Mouse (Mus musculus): ENCODE data around the gene Il1rn.

Il1rn gene

GRCm38 (mm10) chr2:24336545-24336944 lies at the start of gene Il1rn:
Il1rn (plus strand) TSS chr2:24336853.
- DNase-seq: no peak

GRCm38 (mm10) chr2:24290896-24291295 lies 45.8 kb upstream of the Il1rn start, which contains the start of gene Il1f10:
Il1f10 (plus strand) TSS chr2:24291196.
- DNase-seq: no peak

- no peak for DNase-seq
These were observed 42.0 kb upstream of the Il1rn start for GRCm38 (mm10) chr2:24294616-24295015.

- peak; percentile 25 for DNase-seq
These were observed 39.8 kb upstream of the Il1rn start for GRCm38 (mm10) chr2:24296837-24297236.

GRCm38 (mm10) chr2:24311302-24312001 lies 25.2 kb upstream of the Il1rn start:
- no peak for DNase-seq

GRCm38 (mm10) chr2:24316919-24317318 lies 19.7 kb upstream of the Il1rn start:
- DNase-seq: no peak

- DNase-seq: no peak
These were observed 18.6 kb upstream of the Il1rn start for GRCm38 (mm10) chr2:24317919-24318598.

GRCm38 (mm10) chr2:24335333-24335732 lies 1.3 kb upstream of the Il1rn start:
- DNase-seq: no peak

GRCm38 (mm10) chr2:24341395-24341885 lies 4.8 kb downstream of the Il1rn start:
- no peak for DNase-seq

- no peak for DNase-seq
These were observed 8.0 kb downstream of the Il1rn start for GRCm38 (mm10) chr2:24344619-24345018.

- DNase-seq: no peak
These were observed 8.4 kb downstream of the Il1rn start for GRCm38 (mm10) chr2:24345056-24345455.

- DNase-seq: no peak
These were observed 11.3 kb downstream of the Il1rn start for GRCm38 (mm10) chr2:24347926-24348325.

GRCm38 (mm10) chr2:24351159-24351558 lies 14.5 kb downstream of the Il1rn start:
- no peak for DNase-seq

- no peak for DNase-seq
These were observed 16.4 kb downstream of the Il1rn start for GRCm38 (mm10) chr2:24353042-24353441.

- peak; percentile 8 for DNase-seq
These were observed 21.0 kb downstream of the Il1rn start for GRCm38 (mm10) chr2:24357642-24358041.

- DNase-seq: no peak
These were observed 22.7 kb downstream of the Il1rn start for GRCm38 (mm10) chr2:24359347-24359746.

GRCm38 (mm10) chr2:24363818-24364217 lies 27.2 kb downstream of the Il1rn start:
- DNase-seq: no peak

GRCm38 (mm10) chr2:24366214-24366975 lies 29.7 kb downstream of the Il1rn start:
- DNase-seq: no peak

GRCm38 (mm10) chr2:24367030-24367894 lies 30.6 kb downstream of the Il1rn start, which contains the start of gene Psd4:
Psd4 (plus strand) TSS chr2:24367580.
- peak; percentile 24 for DNase-seq

- DNase-seq: no peak
These were observed 31.2 kb downstream of the Il1rn start for GRCm38 (mm10) chr2:24367895-24368261.

GRCm38 (mm10) chr2:24378747-24379450 lies 42.2 kb downstream of the Il1rn start:
- DNase-seq: no peak

Measured in right cerebral cortex, postnatal 14 days (tissue).